Mouse (Mus musculus) mouse trophoblast stem cell (cell line): ENCODE data around the gene Ubtfl1.
"Not testable (repeated sequence)": the region's sequence is repeated elsewhere in the genome, so short reads cannot be mapped to it uniquely, and the experiment has no call there.

Source experiments
- in situ Hi-C, 2 experiments: fragments of 300-500 bp; cut with MseI, MboI; formaldehyde crosslinking; loops; 2 replicates in 1 of 2; 3 replicates in 1 of 2; pipeline ENCODE4 v1.15.1; 2025

The Ubtfl1 gene

GRCm38 (mm10) chr9:18404118-18404517, at the start of gene Ubtfl1:
Gene Ubtfl1, plus strand, starts transcription at chr9:18404418.
- in situ Hi-C loops, result no loop called here

DNA sequence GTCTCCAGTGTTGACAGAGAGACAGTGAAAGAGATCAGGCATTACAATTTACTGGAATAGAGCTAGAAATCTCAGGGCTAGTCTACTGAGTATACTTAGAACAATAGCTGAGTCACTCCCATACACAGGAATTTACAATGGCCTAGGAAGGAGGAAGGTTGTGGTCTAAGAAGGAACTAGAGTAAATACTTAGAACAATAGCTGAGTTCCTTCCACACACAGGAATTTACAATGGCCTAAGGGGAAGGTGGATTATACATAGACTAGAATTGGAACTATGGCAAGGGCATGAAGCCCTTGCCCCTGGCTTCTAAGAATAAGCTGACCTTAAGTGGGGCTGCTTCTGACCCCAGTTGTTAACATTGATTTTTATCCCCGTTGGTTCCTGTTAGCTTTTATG, 31.2 kb upstream of the Ubtfl1 start:
- in situ Hi-C loops, result not testable (repeated sequence)

DNA sequence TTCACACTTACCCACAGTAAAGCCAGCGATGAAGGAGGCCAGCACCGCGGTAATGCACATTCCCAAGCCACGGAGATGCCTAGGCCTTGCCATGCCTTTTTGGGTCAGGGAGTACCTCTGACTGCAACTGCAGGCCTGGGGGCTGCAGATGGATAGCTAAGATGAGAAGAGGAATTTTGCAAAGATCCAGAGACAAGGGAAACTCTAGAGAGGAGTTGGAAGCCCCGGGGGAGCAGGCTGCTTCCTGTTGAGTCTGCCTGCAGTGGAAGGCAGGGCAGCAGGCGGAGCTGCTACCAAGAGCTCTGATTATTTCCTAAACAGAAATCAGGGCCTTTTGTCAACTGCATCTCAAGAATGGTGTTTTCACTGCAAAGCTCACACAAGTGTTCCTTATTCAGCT, 18.4 kb upstream of the Ubtfl1 start:
- in situ Hi-C loops, result no loop called here

GRCm38 (mm10) chr9:18399629-18400028, 4.6 kb upstream of the Ubtfl1 start:
- in situ Hi-C loops, result no loop called here

- in situ Hi-C loops, result not testable (repeated sequence)
Measured at GRCm38 (mm10) chr9:18402895-18403294, 1.3 kb upstream of the Ubtfl1 start, which contains the start of gene Naalad2. Gene Naalad2, minus strand, starts transcription at chr9:18402995.

DNA sequence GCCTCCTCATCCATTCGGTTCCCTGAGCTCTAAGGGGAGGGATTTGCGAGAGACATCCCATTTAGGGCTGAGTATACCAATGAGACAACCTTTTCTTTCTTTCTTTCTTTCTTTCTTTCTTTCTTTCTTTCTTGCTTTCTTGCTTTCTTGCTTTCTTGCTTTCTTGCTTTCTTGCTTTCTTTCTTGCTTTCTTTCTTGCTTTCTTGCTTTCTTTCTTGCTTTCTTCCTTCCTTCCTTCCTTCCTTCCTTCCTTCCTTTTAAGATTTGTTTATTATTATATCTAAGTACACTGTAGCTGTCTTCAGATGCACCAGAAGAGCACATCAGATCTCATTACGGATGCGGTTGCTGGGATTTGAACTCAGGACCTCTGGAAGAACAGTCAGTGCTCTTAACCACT, 8.2 kb downstream of the Ubtfl1 start:
- in situ Hi-C loops, result not testable (repeated sequence)

- in situ Hi-C loops, result no loop called here
Measured at GRCm38 (mm10) chr9:18430354-18430753, 26.1 kb downstream of the Ubtfl1 start, which contains the start of gene Mbd3l2. Gene Mbd3l2, plus strand, starts transcription at chr9:18430654.

DNA sequence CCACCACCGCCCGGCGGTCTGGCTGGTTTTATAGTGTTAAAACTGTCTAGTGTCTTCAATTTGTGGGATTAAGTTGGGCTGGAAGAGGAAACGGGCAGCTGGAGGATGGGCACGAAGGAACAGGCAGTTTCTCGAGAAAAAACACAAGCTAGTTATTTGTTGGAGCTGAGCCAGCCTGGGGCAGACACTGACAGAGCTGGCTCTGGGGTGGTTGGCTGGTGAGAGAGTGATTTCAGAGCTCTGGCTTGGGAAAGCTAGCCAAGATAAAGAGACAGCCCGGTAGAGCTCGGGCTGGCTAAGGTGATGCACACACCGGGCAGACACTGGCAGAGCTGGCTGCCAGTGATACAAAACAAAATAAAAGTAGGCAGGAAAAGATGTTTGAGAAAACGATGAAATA, 27.5 kb downstream of the Ubtfl1 start:
- in situ Hi-C loops, result no loop called here

DNA sequence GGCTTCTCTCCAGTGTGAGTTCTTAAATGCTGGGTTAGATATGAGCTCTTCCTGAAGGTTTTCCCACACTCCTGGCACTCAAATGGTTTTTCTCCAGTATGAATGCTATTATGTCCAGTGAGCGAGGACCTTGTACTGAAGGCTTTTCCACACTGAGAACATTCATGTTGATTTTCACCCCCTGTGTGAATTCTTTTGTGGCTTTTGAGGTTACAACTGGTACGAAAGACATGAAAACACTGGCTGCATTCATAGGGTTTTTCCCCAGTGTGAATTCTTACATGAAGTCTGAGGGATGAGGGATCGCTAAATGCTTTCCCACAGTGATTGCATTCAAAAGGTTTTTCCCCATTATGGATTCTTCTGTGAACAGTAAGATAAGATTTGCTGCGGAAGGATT, 52.3 kb downstream of the Ubtfl1 start:
- in situ Hi-C loops, result no loop called here
